Mouse (Mus musculus) limb, embryonic 12.5 days (tissue): ENCODE results near the gene Skint8. TPM values are rescaled to one million over a fixed set of nuclear protein-coding genes. Genes with fewer than 3 reads are reported as not detected.
"Not testable (repeated sequence)": the region's sequence is repeated elsewhere in the genome, so short reads cannot be mapped to it uniquely, and the experiment has no call there.

Source experiments
- ATAC-seq: fragments of 200-750 bp; cut with Nextera tagmentation; 2 replicates; pipeline ENCODE4 v1.8.0; 2017; ENCODE audit warnings: low read depth, moderate TSS enrichment; ENCODE audit not compliant: insufficient number of reproducible peaks, insufficient read depth, low FRiP score, low TSS enrichment
- H3K27ac ChIP-seq: fragments of 300-500 bp; sonication (generic); 2 replicates; pipeline ENCODE4 v1.5.1; 2016; ENCODE audit warnings: mild to moderate bottlenecking, moderate library complexity
- H3K27me3 ChIP-seq: fragments of 300-500 bp; sonication (generic); 2 replicates; pipeline ENCODE4 v1.6.1; 2016; ENCODE audit warnings: mild to moderate bottlenecking, moderate library complexity
- H3K36me3 ChIP-seq: fragments of 300-500 bp; sonication (generic); 2 replicates; pipeline ENCODE4 v1.6.1; 2016; ENCODE audit warnings: mild to moderate bottlenecking, moderate library complexity
- H3K4me1 ChIP-seq: fragments of 300-500 bp; sonication (generic); replicated peaks from 2 replicates; pipeline ENCODE4 v1.6.1; 2016
- H3K4me2 ChIP-seq: fragments of 300-500 bp; sonication (generic); 2 replicates; pipeline ENCODE4 v1.6.1; 2016; ENCODE audit warnings: mild to moderate bottlenecking, moderate library complexity
- H3K4me3 ChIP-seq: fragments of 300-500 bp; sonication (generic); replicated peaks from 2 replicates; pipeline ENCODE4 v1.5.1; 2016; ENCODE audit warnings: mild to moderate bottlenecking
- H3K9ac ChIP-seq: fragments of 300-500 bp; sonication (generic); replicated peaks from 2 replicates; pipeline ENCODE4 v1.6.1; 2016; ENCODE audit warnings: mild to moderate bottlenecking, moderate library complexity
- H3K9me3 ChIP-seq: fragments of 300-500 bp; sonication (generic); 2 replicates; pipeline ENCODE4 v1.6.1; 2016; ENCODE audit warnings: mild to moderate bottlenecking, moderate library complexity
- WGBS: fragments of 180-500 bp; shearing (Covaris S2); methylation state at CpG from one replicate; pipeline ENCODE4 v1.1.7; 2016; 5-methylcytosine and 5-hydroxymethylcytosine counted together
- polyA plus RNA-seq: library from polyadenylated mRNA; unstranded; fragments of >200 nt; fragmentation: Nextera tagmentation; extraction: Ambion mirVana; gene quantifications from 2 replicates; pipeline ENCODE4 v1.2.1, GENCODE M21; 2016

The Skint8 gene
- not detected in 2 replicates for polyA plus RNA-seq

DNA sequence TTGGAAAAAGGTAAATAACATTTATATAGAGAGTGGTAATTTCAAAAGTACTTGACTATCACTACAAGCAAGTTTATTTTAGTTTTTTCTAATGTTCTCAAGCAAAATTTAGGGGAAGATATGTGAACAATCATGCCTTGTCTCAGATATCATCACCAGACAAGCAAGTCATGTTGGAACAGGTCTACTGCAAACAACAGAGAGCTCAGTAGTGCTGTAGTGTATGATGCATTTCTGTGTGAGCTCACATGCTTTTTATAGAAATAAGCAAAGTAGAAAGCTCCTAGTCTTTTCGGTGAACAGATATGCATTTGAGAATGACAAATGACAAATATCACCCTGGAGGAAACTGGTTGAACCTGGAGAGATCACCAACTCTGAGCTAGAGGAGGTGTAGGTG lies at the start of gene Skint8:
TSS of gene Skint8 (plus strand) at position 301 of the 400 bp plus-strand sequence.
- no peak within 1 kb of the TSS for H3K9ac ChIP-seq
- no peaks in the 10 kb centered on the region for H3K36me3 ChIP-seq
- ATAC-seq = no peak
- no peaks in the 10 kb centered on the region for H3K27me3 ChIP-seq
- H3K4me1 ChIP-seq = no peaks in the 10 kb centered on the region
- H3K4me2 ChIP-seq = no peak within 1 kb of the TSS
- no peak within 1 kb of the TSS for H3K27ac ChIP-seq
- no peak within 1 kb of the TSS for H3K4me3 ChIP-seq
- 83% methylated on average over 1 of the region's 1 CpGs for WGBS
- H3K9me3 ChIP-seq = peaks cover 5% of the 10 kb centered on the region; the same call in 1 of the 2 replicates

DNA sequence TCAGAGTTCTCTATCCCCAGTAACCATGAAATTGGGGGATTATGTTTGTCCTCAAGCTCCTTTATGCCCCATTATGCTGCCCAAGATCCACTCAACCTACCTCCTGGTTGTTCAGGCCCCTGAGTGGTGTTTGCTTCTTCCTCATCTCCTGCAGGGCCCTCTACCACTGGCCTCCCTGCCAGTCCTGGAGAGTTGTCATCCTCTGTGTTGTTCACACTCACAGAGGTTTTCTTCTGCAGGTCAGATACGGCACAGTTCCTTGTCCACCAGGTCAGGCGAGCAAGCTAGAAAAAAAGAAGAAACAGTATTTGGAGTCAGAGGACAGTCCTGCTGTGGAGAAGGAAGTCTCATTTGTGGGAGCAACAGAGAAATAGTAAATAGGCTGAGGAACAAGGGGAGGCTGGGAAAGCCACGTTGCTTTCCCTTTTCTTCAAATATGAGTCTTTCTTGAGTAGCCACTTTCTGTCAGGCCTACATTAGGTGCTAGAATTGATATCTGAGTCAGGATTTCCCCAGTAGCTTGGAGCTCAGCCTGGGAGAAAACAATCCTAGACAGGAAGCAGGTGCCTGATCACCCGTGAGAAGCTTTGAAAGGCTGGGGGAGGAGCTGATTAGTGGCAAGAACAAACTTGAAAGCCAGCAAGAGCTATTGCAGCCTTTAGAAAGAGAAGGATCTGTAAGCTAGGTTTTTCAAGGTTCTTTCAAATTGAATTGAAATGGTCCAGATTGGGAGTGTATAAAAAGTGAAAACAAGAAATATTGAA lies 38.9 kb upstream of the Skint8 start:
- H3K9me3 ChIP-seq = no peaks in the 10 kb centered on the region
- H3K9ac ChIP-seq = no peak overlapping the region
- ATAC-seq = no peak
- H3K36me3 ChIP-seq = no peaks in the 10 kb centered on the region
- no peaks in the 10 kb centered on the region for H3K27me3 ChIP-seq
- no peaks in the 10 kb centered on the region for H3K4me1 ChIP-seq
- H3K27ac ChIP-seq = no peak overlapping the region
- 58% methylated on average over 4 of the region's 4 CpGs for WGBS
- no peak overlapping the region for H3K4me2 ChIP-seq
- no peak overlapping the region for H3K4me3 ChIP-seq

- ATAC-seq = no peak
- H3K4me1 ChIP-seq = no peaks in the 10 kb centered on the region
- H3K4me2 ChIP-seq = no peak overlapping the region
- H3K27ac ChIP-seq = no peak overlapping the region
- H3K36me3 ChIP-seq = no peaks in the 10 kb centered on the region
- H3K4me3 ChIP-seq = no peak overlapping the region
- no peaks in the 10 kb centered on the region for H3K27me3 ChIP-seq
- H3K9ac ChIP-seq = no peak overlapping the region
- no peaks in the 10 kb centered on the region for H3K9me3 ChIP-seq
- 88% methylated on average over 12 of the region's 12 CpGs for WGBS
Measured at GRCm38 (mm10) chr4:111883543-111883942, 35.6 kb upstream of the Skint8 start.

DNA sequence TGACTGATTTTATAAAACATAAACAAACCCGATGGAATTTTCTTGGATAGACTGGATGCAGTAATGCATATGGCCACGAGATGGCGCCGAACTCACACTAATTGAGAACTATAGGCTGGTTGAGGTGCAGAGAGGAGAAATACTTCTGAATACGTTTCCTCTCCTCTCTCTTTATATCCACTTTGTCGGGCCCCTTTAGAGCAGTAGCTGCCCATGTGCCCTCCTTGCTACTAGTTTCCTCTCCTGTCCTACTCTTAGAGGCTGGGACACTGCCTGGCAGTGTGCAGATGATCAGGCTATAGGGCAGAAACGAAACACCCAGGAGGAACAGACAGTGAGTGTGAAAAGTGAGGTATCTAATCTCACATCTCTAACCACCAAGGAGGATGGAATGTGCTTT lies 33.2 kb upstream of the Skint8 start:
- H3K9me3 ChIP-seq = no peaks in the 10 kb centered on the region
- H3K9ac ChIP-seq = no peak overlapping the region
- no peaks in the 10 kb centered on the region for H3K36me3 ChIP-seq
- WGBS = 11% methylated on average over 7 of the region's 7 CpGs
- no peak for ATAC-seq
- no peaks in the 10 kb centered on the region for H3K27me3 ChIP-seq
- no peak overlapping the region for H3K4me3 ChIP-seq
- peak overlapping the region; percentile 35 for H3K4me2 ChIP-seq
- no peaks in the 10 kb centered on the region for H3K4me1 ChIP-seq
- no peak overlapping the region for H3K27ac ChIP-seq

DNA sequence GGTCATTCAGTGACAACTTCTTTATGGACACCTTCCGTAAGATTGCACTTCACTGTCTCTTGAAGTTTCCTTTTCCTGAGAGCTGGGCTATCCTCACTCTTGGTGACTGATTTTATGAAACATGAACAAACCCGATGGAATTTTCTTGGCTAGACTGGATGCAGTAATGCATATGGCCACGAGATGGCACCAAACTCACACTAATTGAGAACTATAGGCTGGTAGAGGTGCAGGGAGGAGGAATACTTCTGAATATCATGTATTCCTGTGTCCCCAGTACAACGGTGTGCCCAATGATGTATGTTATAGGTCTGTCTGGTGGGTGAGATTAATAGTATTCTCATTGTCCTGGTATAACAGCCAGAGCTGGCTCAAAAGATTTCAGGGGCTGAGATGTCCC lies 32.6 kb upstream of the Skint8 start:
- no peak overlapping the region for H3K4me2 ChIP-seq
- H3K27ac ChIP-seq = no peak overlapping the region
- WGBS = 22% methylated on average over 4 of the region's 4 CpGs
- no peak overlapping the region for H3K9ac ChIP-seq
- no peaks in the 10 kb centered on the region for H3K4me1 ChIP-seq
- H3K27me3 ChIP-seq = no peaks in the 10 kb centered on the region
- H3K36me3 ChIP-seq = no peaks in the 10 kb centered on the region
- no peaks in the 10 kb centered on the region for H3K9me3 ChIP-seq
- peak; percentile 72; the same call in 1 of the 2 replicates for ATAC-seq
- no peak overlapping the region for H3K4me3 ChIP-seq

DNA sequence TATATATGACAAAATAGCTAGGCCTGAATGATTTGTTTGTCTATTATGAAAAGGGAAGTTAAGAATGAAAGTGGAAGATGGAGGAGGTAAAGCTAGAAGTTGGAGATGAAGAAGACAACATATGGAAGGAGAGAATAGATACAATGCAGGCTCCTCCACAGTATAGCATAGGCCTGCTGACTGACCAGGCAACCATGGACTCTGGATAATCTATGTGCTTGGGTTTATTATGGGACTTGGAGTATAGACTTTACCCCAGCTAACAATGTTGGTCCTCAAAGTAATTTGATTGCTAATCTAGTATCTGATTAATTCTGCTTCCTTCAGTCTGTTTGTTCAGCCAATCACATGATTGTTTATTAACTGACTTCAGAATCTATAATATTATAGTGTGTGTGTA lies 27.1 kb upstream of the Skint8 start:
- H3K9ac ChIP-seq = no peak overlapping the region
- no peaks in the 10 kb centered on the region for H3K27me3 ChIP-seq
- H3K4me3 ChIP-seq = no peak overlapping the region
- H3K36me3 ChIP-seq = no peaks in the 10 kb centered on the region
- no peak for ATAC-seq
- H3K4me1 ChIP-seq = no peaks in the 10 kb centered on the region
- H3K4me2 ChIP-seq = no peak overlapping the region
- H3K9me3 ChIP-seq = no peaks in the 10 kb centered on the region
- no peak overlapping the region for H3K27ac ChIP-seq

GRCm38 (mm10) chr4:111897755-111898154 lies 21.4 kb upstream of the Skint8 start:
- H3K9ac ChIP-seq = no peak overlapping the region
- H3K36me3 ChIP-seq = no peaks in the 10 kb centered on the region
- H3K27ac ChIP-seq = no peak overlapping the region
- H3K4me1 ChIP-seq = no peaks in the 10 kb centered on the region
- H3K4me3 ChIP-seq = no peak overlapping the region
- no peak overlapping the region for H3K4me2 ChIP-seq
- 30% methylated on average over 1 of the region's 1 CpGs for WGBS
- H3K9me3 ChIP-seq = no peaks in the 10 kb centered on the region
- H3K27me3 ChIP-seq = no peaks in the 10 kb centered on the region
- ATAC-seq = no peak

DNA sequence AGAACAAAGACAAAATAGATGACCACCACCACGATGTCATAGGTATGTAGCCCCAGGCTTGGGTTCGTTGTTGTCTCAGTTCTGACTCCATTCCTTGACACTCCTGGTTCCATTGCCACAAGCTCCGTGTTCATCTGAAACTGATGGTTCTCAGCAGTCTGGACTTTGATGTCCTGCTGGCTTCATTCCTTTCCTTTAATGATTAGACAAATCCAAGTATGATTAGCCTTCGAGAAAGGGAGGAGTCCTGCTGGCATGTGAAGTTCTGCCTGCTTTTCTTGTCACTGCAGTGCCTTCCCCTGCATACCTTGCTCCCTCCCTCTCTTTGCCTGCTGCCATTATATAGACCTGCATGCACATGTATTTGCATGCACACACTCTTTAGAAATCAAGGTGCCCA lies 20.6 kb upstream of the Skint8 start:
- Histone ChIP-seq H3K9ac (no peak overlapping the region), H3K27me3 (no peaks in the 10 kb centered on the region), H3K9me3 (no peaks in the 10 kb centered on the region), H3K4me2 (no peak overlapping the region), H3K4me1 (no peaks in the 10 kb centered on the region), H3K27ac (no peak overlapping the region), H3K36me3 (no peaks in the 10 kb centered on the region), H3K4me3 (no peak overlapping the region)
- no peak for ATAC-seq
- 83% methylated on average over 4 of the region's 4 CpGs for WGBS

GRCm38 (mm10) chr4:111900491-111900890 lies 18.7 kb upstream of the Skint8 start:
- H3K4me1 ChIP-seq, H3K9me3 ChIP-seq, H3K4me2 ChIP-seq, H3K27ac ChIP-seq, H3K4me3 ChIP-seq, H3K9ac ChIP-seq, H3K36me3 ChIP-seq, ATAC-seq, H3K27me3 ChIP-seq: not testable (repeated sequence)
- WGBS = 69% methylated on average over 1 of the region's 1 CpGs

DNA sequence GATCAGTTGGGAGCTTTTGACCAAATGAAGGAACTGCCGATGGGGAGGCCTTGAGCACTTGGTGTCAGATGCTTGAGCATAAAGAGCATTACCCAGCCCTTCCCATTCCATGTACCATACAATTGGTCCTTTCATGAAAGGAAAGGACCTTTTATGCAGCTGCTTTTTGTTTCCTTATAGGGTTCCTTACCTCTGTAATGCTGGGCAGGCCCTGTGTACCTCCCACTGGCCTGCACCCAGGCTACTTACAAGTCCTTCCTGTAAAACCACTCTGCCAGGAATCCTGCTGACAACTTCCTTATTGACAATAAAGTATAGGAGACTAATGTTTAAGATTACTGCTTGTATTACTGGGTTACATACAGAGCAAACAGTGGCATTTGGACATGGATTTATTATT lies 17.7 kb upstream of the Skint8 start:
- Histone ChIP-seq H3K36me3 (no peaks in the 10 kb centered on the region), H3K27me3 (no peaks in the 10 kb centered on the region), H3K27ac (no peak overlapping the region), H3K4me3 (no peak overlapping the region), H3K9me3 (no peaks in the 10 kb centered on the region), H3K4me2 (no peak overlapping the region), H3K9ac (no peak overlapping the region), H3K4me1 (no peaks in the 10 kb centered on the region)
- WGBS = 84% methylated on average over 1 of the region's 1 CpGs
- ATAC-seq = no peak

GRCm38 (mm10) chr4:111902775-111903174 lies 16.4 kb upstream of the Skint8 start, which contains the start of gene Slc5a9:
TSS of gene Slc5a9 (minus strand) at chr4:111902918.
- Histone ChIP-seq H3K36me3 (no peaks in the 10 kb centered on the region), H3K27me3 (no peaks in the 10 kb centered on the region), H3K4me3 (no peak within 1 kb of the TSS), H3K27ac (no peak within 1 kb of the TSS), H3K4me1 (no peaks in the 10 kb centered on the region), H3K9me3 (no peaks in the 10 kb centered on the region), H3K4me2 (no peak within 1 kb of the TSS), H3K9ac (no peak within 1 kb of the TSS)
- ATAC-seq = no peak

GRCm38 (mm10) chr4:111907926-111908325 lies 11.3 kb upstream of the Skint8 start:
- 43% methylated on average over 2 of the region's 2 CpGs for WGBS
- H3K27ac ChIP-seq = no peak overlapping the region

More at GRCm38 (mm10) chr4:111907926-111908325, 11.3 kb upstream of the Skint8 start:
- ATAC-seq = no peak
- H3K36me3 ChIP-seq = no peaks in the 10 kb centered on the region
- H3K4me3 ChIP-seq = no peak overlapping the region
- H3K9ac ChIP-seq = no peak overlapping the region
- no peaks in the 10 kb centered on the region for H3K4me1 ChIP-seq
- H3K9me3 ChIP-seq = no peaks in the 10 kb centered on the region
- no peaks in the 10 kb centered on the region for H3K27me3 ChIP-seq
- no peak overlapping the region for H3K4me2 ChIP-seq
